Mouse (Mus musculus) regulatory T cell (primary cell): ENCODE data around the gene Shmt2.

Source experiments
- in situ Hi-C: fragments of 300-600 bp; cut with MboI, MseI; formaldehyde crosslinking; loops from one replicate; pipeline ENCODE4 v1.15.1; 2025; ENCODE audit warnings: high pct_unique_total_duplicates

Gene Shmt2

GRCm38 (mm10) chr10:127512307-127512666 is 10.0 kb downstream of the Shmt2 start:
- in situ Hi-C loops: no loop called here

- in situ Hi-C loops: no loop called here
Observed at GRCm38 (mm10) chr10:127511634-127512306, 10.5 kb downstream of the Shmt2 start.

DNA sequence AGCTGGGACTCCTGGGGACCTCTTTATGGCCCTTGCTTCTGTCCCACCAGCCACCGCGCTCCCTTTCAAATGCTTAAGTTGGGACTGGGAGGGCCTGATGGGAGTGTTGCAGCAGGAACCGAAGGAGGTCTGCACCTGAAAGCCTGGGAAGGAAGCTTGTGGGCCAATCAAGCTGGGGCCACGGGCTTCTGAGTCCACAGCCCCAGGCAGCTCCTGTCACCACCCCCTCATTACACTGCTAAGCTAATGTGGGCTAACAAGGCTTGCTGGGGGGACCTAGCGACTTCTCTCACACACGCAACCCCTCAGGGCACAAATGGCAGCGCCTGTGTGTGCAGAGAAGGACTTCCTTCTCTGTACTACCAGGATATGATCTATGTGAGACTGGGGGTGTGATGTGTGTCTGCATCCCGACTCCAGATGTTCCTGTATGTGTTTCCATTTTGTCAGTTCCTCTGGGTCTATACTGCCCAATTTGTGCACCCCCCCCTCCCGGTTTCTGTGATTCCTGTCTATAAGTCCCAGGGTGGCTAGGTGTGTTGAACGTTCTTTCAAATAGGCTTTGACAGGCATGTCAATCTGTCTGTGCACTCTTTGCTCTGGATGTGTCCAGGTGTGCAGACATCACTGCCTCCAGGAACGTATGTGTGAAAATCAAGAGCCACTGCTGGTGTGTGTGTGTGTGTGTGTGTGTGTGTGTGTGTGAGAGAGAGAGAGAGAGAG is 11.2 kb downstream of the Shmt2 start:
- in situ Hi-C loops: no loop called here

- in situ Hi-C loops: loop anchor here (5.0 kb wide), 1 partner anchor 32 kb away; no protein-coding TSS in a partner anchor
Observed at GRCm38 (mm10) chr10:127509837-127510701, 12.2 kb downstream of the Shmt2 start.

- in situ Hi-C loops: loop anchor here (5.0 kb wide), 1 partner anchor 33 kb away; no protein-coding TSS in a partner anchor
Observed at GRCm38 (mm10) chr10:127509051-127509836, 13.0 kb downstream of the Shmt2 start.

GRCm38 (mm10) chr10:127508239-127508638 is 14.0 kb downstream of the Shmt2 start:
- in situ Hi-C loops: loop anchor here (5.0 kb wide), 1 partner anchor 34 kb away; no protein-coding TSS in a partner anchor

DNA sequence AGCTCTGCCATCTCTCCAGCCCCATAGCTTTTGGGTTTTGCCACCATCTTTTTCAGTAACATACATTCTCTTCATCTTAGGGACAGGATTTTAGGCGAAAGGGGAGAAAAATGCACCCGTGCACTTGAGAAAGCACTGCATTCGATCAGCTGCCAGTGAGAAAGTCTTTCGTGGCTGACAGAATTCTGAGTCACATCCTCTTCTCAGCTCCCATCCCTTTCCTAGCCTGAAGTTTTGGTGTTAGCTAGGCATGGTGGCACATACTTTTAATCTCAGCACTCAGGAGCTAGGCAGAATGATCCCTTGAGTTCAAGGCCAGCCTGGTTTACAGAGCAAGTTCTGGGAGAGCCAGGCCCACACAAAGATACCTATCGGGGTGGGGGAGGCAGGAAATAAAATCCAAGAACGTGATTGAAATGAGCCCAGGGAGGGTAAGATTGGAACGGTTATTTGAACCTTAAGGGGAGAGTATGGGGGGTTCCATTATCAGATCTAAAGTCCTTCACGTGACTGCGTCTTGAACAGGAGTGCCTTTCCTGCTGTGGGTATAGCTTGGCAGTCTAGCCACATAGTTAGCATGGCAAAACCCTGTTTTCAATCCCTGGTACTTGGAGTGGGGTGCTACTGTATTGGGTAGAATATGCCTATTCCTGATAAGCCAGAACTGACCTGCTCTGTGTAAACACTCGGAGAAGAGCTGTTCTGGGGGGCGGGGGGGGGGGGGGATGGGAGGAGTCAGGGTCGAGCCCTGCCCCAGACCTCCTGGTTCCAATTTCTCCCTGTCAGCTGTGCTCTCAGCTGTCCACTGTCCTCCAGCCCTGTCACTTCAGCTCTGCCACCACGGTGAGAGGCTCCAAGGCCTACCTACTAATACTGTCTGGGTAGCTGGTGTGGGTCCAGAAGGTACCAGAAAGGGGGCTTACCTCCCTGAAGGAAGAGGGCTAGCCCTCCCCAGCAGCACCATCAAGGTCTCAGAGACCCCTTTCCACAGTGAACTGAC is 21.1 kb downstream of the Shmt2 start, which contains the start of gene Stac3:
Gene Stac3 (plus strand): TSS at position 793 of the 1,000 bp plus-strand sequence.
- in situ Hi-C loops: no loop called here

DNA sequence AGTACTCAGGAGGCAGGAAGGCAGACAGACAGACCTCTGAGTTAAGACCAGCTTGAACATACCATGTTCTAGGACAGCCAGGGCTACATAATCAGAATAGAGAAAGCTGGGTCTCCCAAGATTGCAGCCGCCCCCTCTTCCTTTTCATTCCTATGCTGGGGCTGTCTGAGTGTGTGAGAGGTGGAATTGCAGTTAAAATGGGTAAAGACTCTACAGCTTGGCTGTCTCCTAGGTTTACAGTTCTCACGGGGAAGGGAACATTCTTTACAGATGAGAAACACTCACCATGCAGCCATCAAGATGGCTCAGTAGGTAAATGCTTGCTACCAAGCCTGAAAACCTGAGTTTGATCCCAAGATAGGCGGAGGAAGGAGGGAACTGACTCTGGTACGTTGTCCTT is 22.2 kb downstream of the Shmt2 start:
- in situ Hi-C loops: no loop called here

DNA sequence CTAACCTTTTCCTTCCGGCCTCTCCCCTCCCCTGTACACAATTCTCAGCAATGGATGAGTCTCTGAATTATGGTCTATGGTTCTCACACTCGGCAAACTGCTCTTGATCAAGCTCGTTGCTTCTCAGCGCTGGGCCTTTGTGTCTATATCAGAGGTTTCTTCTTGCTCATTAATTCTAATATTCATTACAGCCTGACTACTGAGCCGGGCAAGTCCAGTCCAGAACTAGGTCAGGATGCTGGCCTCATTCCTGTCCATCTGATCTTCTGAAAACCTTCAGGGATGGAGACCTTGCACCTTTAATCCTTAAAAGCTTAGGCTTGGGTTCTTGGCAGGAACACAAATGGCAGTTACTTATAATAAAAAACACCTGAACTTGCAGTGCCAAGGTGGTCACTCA is 22.7 kb downstream of the Shmt2 start:
- in situ Hi-C loops: no loop called here

- in situ Hi-C loops: no loop called here
Observed at GRCm38 (mm10) chr10:127496156-127496555, 26.1 kb downstream of the Shmt2 start.

DNA sequence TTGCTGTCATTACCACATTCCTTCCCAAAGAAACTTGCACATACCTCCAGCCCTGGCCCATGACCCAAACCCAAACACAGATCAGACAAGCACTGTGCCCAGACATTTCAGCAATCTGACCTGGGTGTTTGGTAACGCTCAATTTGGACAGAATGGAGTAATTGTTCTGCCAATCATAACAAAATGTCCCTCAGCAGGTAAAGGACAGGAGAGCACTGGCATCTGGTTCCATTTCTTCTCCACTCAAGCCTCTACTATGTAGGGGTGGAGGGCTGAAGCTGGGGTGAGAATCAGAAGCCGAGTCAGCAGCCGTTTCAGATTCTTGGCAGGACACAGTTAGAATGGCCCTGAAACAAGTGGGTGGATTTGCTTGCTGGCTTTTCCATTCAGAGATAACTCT is 30.1 kb downstream of the Shmt2 start:
- in situ Hi-C loops: no loop called here

DNA sequence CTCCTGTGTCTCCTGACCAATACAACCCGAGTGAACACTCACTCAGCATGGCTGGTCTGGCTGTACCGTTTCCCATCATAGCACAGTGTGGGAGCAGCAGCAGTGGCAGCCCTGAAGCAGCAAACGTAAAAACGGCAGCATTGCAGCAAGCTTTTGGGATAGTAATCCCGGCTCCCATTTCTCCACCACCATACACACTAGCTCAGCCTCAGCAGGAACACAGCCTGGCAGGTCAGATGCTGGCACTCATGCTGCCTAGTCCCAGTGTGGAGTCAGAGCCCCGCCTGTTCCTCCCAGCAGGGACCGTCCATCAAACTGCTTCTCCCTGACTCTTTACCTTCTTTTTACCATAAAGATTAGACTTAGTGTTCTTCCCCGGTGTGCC is 31.1 kb downstream of the Shmt2 start:
- in situ Hi-C loops: no loop called here

GRCm38 (mm10) chr10:127490160-127491127 is 31.8 kb downstream of the Shmt2 start:
- in situ Hi-C loops: no loop called here

DNA sequence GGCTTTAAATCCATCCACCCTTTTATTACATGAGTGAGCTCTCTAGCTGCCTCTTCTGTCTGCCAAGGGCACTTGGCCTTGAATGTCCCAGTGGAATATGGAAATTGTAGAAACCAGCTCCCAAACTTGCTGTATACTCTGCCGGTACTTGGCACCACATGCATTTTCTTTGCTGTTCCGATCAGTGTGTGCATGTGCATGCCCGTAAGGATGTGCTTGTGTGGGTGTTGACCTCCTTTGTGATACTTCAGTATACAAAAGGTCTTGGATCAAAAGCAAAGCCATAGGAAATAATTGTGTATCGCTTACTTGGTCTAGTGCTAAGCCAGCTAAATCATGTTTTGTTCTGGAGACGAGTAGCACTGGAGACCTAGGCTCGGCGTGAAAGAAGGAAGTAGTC is 33.4 kb downstream of the Shmt2 start:
- in situ Hi-C loops: no loop called here

DNA sequence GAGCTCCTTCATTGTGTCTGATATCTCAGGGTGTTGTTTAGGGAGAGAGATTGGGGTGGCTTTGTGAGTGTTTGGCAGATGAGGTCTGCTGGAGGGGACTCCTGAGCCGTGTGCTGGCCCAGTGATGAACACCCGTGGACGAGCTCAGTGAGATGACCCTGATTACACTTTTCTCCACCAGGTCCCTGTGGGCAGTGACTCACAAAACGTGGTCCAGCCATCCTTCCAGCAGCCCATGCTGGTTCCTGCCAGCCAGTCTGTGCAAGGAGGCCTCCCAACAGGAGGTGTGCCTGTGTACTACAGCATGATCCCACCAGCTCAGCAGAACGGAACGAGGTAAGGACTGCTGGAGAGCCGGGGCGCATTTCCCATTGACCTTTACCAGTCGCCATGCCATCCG is 37.0 kb downstream of the Shmt2 start:
- in situ Hi-C loops: no loop called here

DNA sequence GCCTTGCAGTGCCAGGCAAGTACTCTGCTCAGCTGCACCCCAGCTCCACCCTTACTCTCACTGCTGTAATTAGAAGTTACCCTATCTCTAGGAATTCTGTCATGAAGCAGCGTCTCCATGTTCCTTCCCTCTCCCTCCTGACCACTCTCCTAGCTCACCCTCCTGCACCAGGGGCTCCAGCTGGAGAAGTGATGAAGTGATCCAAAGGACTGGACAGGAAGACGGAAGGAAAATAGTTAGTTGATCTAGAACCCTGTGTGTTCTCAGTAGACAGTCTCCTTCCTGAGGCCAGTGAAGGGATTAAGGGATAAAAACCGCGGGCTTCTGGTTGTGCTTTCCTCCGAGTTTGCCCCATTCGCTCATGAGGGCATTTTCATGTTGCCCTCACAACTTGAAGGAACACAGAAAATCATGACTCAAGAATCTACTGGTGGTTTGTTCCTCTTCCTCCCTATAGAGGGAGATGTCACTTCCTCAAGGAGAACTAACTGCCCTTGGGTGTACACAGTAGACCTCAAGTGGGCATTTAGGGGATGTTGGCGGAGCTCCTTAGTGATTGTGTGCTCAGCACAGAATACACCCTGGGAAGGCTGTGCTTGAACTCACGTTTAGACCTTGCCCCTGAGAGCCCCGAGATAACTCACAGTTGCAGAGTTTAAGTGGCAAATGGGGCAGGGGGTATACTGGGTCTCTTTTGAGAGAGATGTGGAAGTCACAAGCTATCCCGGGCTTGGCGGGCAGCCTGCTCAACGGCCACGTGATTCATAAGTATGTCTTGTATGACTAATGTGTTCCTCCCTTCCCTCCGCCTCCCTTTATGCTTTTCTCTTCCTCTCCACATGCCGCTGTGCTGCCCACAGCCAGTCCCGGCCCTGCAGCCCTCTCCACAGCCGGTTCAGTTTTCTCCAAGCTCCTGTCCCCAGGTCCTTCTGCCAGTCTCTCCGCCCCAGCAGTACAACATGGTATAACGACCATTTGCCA is 41.1 kb downstream of the Shmt2 start:
- in situ Hi-C loops: no loop called here

- in situ Hi-C loops: no loop called here
Observed at GRCm38 (mm10) chr10:127479131-127479530, 43.1 kb downstream of the Shmt2 start.

GRCm38 (mm10) chr10:127477301-127477700 is 44.9 kb downstream of the Shmt2 start:
- in situ Hi-C loops: no loop called here
